Mouse (Mus musculus) kidney, postnatal 25 days (tissue): ENCODE results near the gene Myh7b.
A peak's percentile ranks its signal among the peaks of the same experiment; 100 is the strongest.
"Not testable (repeated sequence)": the region's sequence is repeated elsewhere in the genome, so short reads cannot be mapped to it uniquely, and the experiment has no call there.

Source experiments
- DNase-seq, 2 experiments: peaks; one replicate each; pipeline ENCODE4 v3.0.0; 2021; ENCODE audit warnings: mixed read lengths in 2 of 2

The Myh7b gene

GRCm38 (mm10) chr2:155604560-155605235, 6.3 kb upstream of the Myh7b start:
- no peak for DNase-seq

- not testable (repeated sequence) for DNase-seq
Observed at GRCm38 (mm10) chr2:155605236-155605589, 5.8 kb upstream of the Myh7b start.

- no peak for DNase-seq
Observed at GRCm38 (mm10) chr2:155606360-155606759, 4.7 kb upstream of the Myh7b start.

- DNase-seq, result no peak
Observed at GRCm38 (mm10) chr2:155611834-155612550, 980 bp downstream of the Myh7b start.

- DNase-seq, result peak; percentile 75 to 83
Observed at GRCm38 (mm10) chr2:155613326-155613755, 2.3 kb downstream of the Myh7b start.

GRCm38 (mm10) chr2:155613953-155614352, 2.9 kb downstream of the Myh7b start:
- no peak for DNase-seq

- DNase-seq, result no peak
Observed at GRCm38 (mm10) chr2:155616971-155617370, 6.0 kb downstream of the Myh7b start.

- peak; percentile 88 to 91 for DNase-seq
Observed at GRCm38 (mm10) chr2:155619817-155620216, 8.8 kb downstream of the Myh7b start.

GRCm38 (mm10) chr2:155622606-155623005, 11.6 kb downstream of the Myh7b start:
- DNase-seq, result no peak

- DNase-seq, result no peak
Observed at GRCm38 (mm10) chr2:155623996-155624395, 13.0 kb downstream of the Myh7b start.

- peak in 1 of 2 experiments; percentile 24 for DNase-seq
Observed at GRCm38 (mm10) chr2:155624730-155625129, 13.7 kb downstream of the Myh7b start.

- DNase-seq, result no peak
Observed at GRCm38 (mm10) chr2:155626277-155626676, 15.3 kb downstream of the Myh7b start.

GRCm38 (mm10) chr2:155627030-155627738, 16.2 kb downstream of the Myh7b start:
- peak; percentile 73 to 76 for DNase-seq

GRCm38 (mm10) chr2:155628112-155628511, 17.1 kb downstream of the Myh7b start:
- no peak for DNase-seq

- DNase-seq, result no peak
Observed at GRCm38 (mm10) chr2:155628519-155628918, 17.5 kb downstream of the Myh7b start.

- peak; percentile 19 to 60 for DNase-seq
Observed at GRCm38 (mm10) chr2:155629231-155629661, 18.2 kb downstream of the Myh7b start.

- peak in 1 of 2 experiments; percentile 23 for DNase-seq
Observed at GRCm38 (mm10) chr2:155630153-155630552, 19.1 kb downstream of the Myh7b start.

- DNase-seq, result peak in 1 of 2 experiments; percentile 51
Observed at GRCm38 (mm10) chr2:155630590-155631416, 19.8 kb downstream of the Myh7b start.

GRCm38 (mm10) chr2:155632138-155632936, 21.3 kb downstream of the Myh7b start:
- peak in 1 of 2 experiments; percentile 34 for DNase-seq

GRCm38 (mm10) chr2:155633121-155633520, 22.1 kb downstream of the Myh7b start:
- DNase-seq, result peak in 1 of 2 experiments; percentile 31

GRCm38 (mm10) chr2:155633731-155634130, 22.7 kb downstream of the Myh7b start:
- DNase-seq, result peak in 1 of 2 experiments; percentile 31

GRCm38 (mm10) chr2:155634562-155634961, 23.6 kb downstream of the Myh7b start:
- DNase-seq, result peak in 1 of 2 experiments; percentile 31
